Mouse (Mus musculus) ES-Bruce4 (cell line): ENCODE data around the gene Srxn1.

Experiments used
- CTCF ChIP-seq: IDR thresholded peaks from one replicate; pipeline ENCODE4 v1.8.1; 2011; ENCODE audit warnings: low read depth, low read length
- EP300 ChIP-seq: IDR thresholded peaks from 2 replicates; pipeline ENCODE4 v1.6.1; 2011; ENCODE audit warnings: low read depth, low read length; ENCODE audit not compliant: insufficient read depth
- POLR2A ChIP-seq: IDR thresholded peaks from one replicate; pipeline ENCODE4 v1.8.1; 2011; ENCODE audit warnings: low read length; ENCODE audit not compliant: insufficient read depth

DNA sequence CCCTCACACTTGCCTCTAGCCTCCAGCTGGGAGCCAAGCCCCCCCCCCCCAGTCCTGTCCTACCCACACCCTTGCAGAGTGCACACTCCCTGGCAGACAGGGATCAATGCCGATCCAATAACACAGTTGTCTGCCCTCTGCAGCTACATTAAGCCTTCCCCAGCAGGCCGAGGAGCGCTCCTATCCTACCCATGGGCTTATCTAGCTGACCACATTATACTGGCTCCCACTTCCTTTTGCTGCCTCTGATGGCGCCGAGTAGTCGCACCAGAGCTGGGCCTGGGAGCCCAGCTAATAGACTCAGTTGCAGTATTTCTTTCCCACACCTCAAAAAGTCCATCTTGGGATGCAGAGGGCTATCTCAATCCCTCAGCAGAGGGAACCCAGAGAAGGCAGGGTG, 19.9 kb upstream of the Srxn1 start:
- no peak for TF ChIP-seq CTCF
- TF ChIP-seq EP300, result no peak
- no peak for TF ChIP-seq POLR2A
